Mouse (Mus musculus): ENCODE measurements around the gene Actr1a.

DNA sequence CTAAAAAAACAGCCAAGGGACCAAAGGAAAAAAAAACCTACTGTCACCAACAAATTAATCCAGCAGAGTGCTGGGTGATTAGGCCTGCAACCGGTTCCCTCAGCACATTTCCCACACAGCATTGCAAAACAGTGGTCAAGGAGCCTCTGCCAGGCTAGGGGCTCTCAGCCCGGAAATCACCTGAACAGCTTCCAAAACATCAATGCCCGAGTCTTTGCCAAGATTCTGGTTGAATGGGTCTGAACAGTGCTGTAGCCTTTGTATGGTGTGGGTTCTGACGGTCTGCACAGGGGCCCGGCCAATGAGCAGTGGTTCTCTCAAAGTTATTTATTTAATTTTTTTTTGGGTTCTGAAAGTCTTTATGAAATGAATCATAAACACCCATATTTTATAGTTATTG, 20.1 kb downstream of the Actr1a start:
- TF ChIP-seq CTCF (IDR thresholded peaks at IDR 0.05; ENCODE audit: insufficient read depth, low read length): no peak
- TF ChIP-seq POLR2A (IDR thresholded peaks at IDR 0.05; ENCODE audit: borderline replicate concordance, extremely low read depth, low read depth, low read length): no peak

Data from lung, adult 2 months (tissue).